Mouse (Mus musculus) E14TG2a.4 (cell line): ENCODE results near the gene Ephb4.

ENCODE experiments used
- H3K27me3 ChIP-seq: 2 replicates; pipeline ENCODE4 v1.6.1; 2014; ENCODE audit warnings: low read length, control low read depth; ENCODE audit not compliant: insufficient read depth
- H3K36me3 ChIP-seq: 2 replicates; pipeline ENCODE4 v1.6.1; 2014; ENCODE audit warnings: low read length, control low read depth; ENCODE audit not compliant: insufficient read depth
- H3K4me1 ChIP-seq: replicated peaks from 2 replicates; pipeline ENCODE4 v1.6.1; 2014; ENCODE audit warnings: low read depth, low read length, control low read depth
- H3K4me3 ChIP-seq: replicated peaks from 2 replicates; pipeline ENCODE4 v1.5.1; 2014; ENCODE audit warnings: mild to moderate bottlenecking, low read length
- H3K9me3 ChIP-seq: 2 replicates; pipeline ENCODE4 v1.6.1; 2014; ENCODE audit warnings: low read length, control low read depth
- CTCF ChIP-seq: conservative IDR thresholded peaks from 2 replicates; pipeline ENCODE4 v1.5.1; 2014; ENCODE audit warnings: low read length
- NANOG ChIP-seq: IDR thresholded peaks from 2 replicates; pipeline ENCODE4 v1.6.1; 2014; ENCODE audit warnings: borderline replicate concordance, low read length, mixed read lengths
- POU5F1 ChIP-seq: IDR thresholded peaks from 2 replicates; pipeline ENCODE4 v1.6.1; 2014; ENCODE audit warnings: low read length, borderline replicate concordance

The Ephb4 gene

GRCm38 (mm10) chr5:137383441-137383840 is 33.5 kb downstream of the Ephb4 start:
- Histone ChIP-seq H3K9me3 (no peaks in the 10 kb centered on the region), H3K4me3 (0 out of 2 replicates have a peak overlapping the region, but pooled peaks have one; percentile 26), H3K27me3 (peaks cover 5% of the 10 kb centered on the region; the same call in 1 of the 2 replicates), H3K36me3 (no peaks in the 10 kb centered on the region), H3K4me1 (peaks cover 28% of the 10 kb centered on the region)
- TF ChIP-seq CTCF (no peak), POU5F1 (no peak), NANOG (no peak)

GRCm38 (mm10) chr5:137386712-137387111 is 36.8 kb downstream of the Ephb4 start:
- Histone ChIP-seq H3K27me3 (peaks cover 19% of the 10 kb centered on the region), H3K4me1 (peaks cover 16% of the 10 kb centered on the region)
- TF ChIP-seq CTCF (no peak), POU5F1 (no peak)

GRCm38 (mm10) chr5:137391641-137392040 is 41.7 kb downstream of the Ephb4 start:
- no peak for TF ChIP-seq POU5F1
- TF ChIP-seq NANOG: no peak
- no peak for TF ChIP-seq CTCF
- H3K36me3 ChIP-seq: no peaks in the 10 kb centered on the region
- H3K4me3 ChIP-seq: no peak overlapping the region
- peaks cover 22% of the 10 kb centered on the region for H3K27me3 ChIP-seq
- H3K4me1 ChIP-seq: peaks cover 33% of the 10 kb centered on the region
- H3K9me3 ChIP-seq: no peaks in the 10 kb centered on the region

More at GRCm38 (mm10) chr5:137386712-137387111, 36.8 kb downstream of the Ephb4 start:
- Histone ChIP-seq H3K4me3 (no peak overlapping the region), H3K9me3 (no peaks in the 10 kb centered on the region), H3K36me3 (no peaks in the 10 kb centered on the region)

- H3K4me1 ChIP-seq: peaks cover 37% of the 10 kb centered on the region
- H3K36me3 ChIP-seq: no peaks in the 10 kb centered on the region
- peaks cover 22% of the 10 kb centered on the region for H3K27me3 ChIP-seq
- TF ChIP-seq CTCF (no peak), NANOG (no peak; the same call in 1 of the 2 replicates), POU5F1 (no peak)
- peak overlapping the region; percentile 30; the same call in 1 of the 2 replicates for H3K4me3 ChIP-seq
- no peaks in the 10 kb centered on the region for H3K9me3 ChIP-seq
Observed at GRCm38 (mm10) chr5:137394456-137394855, 44.5 kb downstream of the Ephb4 start.

DNA sequence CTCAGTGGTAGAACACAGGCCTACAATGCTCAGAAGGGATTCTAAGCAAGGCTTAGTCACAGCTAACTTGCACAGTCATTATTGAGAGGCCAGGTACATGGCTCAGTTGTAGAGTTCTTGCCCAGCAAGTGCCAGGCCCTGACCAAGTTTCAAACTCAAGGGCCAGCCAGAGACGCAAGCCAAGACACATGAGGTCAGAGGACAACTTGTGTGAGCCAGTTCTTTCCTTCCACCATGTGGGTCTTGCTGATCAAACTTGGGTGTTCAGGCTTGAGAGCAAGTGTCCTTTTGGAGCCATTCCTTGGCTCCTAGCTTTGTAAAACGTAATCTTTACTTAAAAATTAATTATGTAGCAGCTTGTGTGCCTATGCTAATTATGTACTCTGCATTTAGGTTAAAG is 54.2 kb downstream of the Ephb4 start:
- no peaks in the 10 kb centered on the region for H3K9me3 ChIP-seq
- no peak for TF ChIP-seq POU5F1
- TF ChIP-seq CTCF: no peak
- TF ChIP-seq NANOG: no peak
- no peaks in the 10 kb centered on the region for H3K36me3 ChIP-seq
- 0 out of 2 replicates have a peak, but pooled peaks cover 2% of the 10 kb centered on the region for H3K27me3 ChIP-seq
- H3K4me1 ChIP-seq: peaks cover 64% of the 10 kb centered on the region
- no peak overlapping the region for H3K4me3 ChIP-seq

GRCm38 (mm10) chr5:137409451-137409850 is 59.5 kb downstream of the Ephb4 start:
- H3K4me1 ChIP-seq: peaks cover 36% of the 10 kb centered on the region
- TF ChIP-seq NANOG (no peak), POU5F1 (no peak), CTCF (no peak)
- H3K4me3 ChIP-seq: no peak overlapping the region
- H3K9me3 ChIP-seq: no peaks in the 10 kb centered on the region
- no peaks in the 10 kb centered on the region for H3K36me3 ChIP-seq
- H3K27me3 ChIP-seq: 0 out of 2 replicates have a peak, but pooled peaks cover 2% of the 10 kb centered on the region

- TF ChIP-seq CTCF: no peak
- TF ChIP-seq POU5F1: no peak
- TF ChIP-seq NANOG: no peak
- Histone ChIP-seq H3K9me3 (no peaks in the 10 kb centered on the region), H3K4me1 (peaks cover 35% of the 10 kb centered on the region), H3K36me3 (no peaks in the 10 kb centered on the region), H3K27me3 (0 out of 2 replicates have a peak, but pooled peaks cover 2% of the 10 kb centered on the region), H3K4me3 (no peak overlapping the region)
Observed at GRCm38 (mm10) chr5:137410066-137410465, 60.2 kb downstream of the Ephb4 start.

- H3K36me3 ChIP-seq: no peaks in the 10 kb centered on the region
Observed at GRCm38 (mm10) chr5:137410549-137410948, 60.6 kb downstream of the Ephb4 start.

DNA sequence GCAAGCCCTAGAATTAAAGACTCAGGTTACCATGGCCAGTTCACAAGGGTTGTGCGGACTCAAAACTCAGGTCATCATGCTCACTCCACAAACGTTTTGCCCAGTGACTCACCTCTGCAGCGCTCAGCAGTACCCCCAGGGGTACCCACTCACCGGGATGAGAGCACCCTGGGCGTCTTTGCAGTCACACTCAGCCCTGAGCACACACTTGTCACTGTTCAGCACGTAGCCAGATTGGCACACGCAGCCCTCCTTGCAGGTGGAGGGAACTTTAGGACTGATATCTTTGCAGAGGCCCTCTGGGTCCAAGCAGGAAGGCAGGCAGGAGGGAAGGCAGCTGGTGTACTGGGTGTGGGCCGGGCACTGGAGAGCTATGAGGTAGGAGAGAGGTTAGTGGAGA is 61.3 kb downstream of the Ephb4 start:
- TF ChIP-seq CTCF: no peak
- no peak for TF ChIP-seq POU5F1
- Histone ChIP-seq H3K27me3 (no peaks in the 10 kb centered on the region), H3K36me3 (no peaks in the 10 kb centered on the region), H3K9me3 (no peaks in the 10 kb centered on the region), H3K4me1 (peaks cover 32% of the 10 kb centered on the region), H3K4me3 (no peak overlapping the region)

More at GRCm38 (mm10) chr5:137410549-137410948, 60.6 kb downstream of the Ephb4 start:
- no peak overlapping the region for H3K4me3 ChIP-seq
- no peaks in the 10 kb centered on the region for H3K9me3 ChIP-seq
- 0 out of 2 replicates have a peak, but pooled peaks cover 2% of the 10 kb centered on the region for H3K27me3 ChIP-seq
- TF ChIP-seq CTCF (no peak), NANOG (no peak), POU5F1 (no peak)
- peaks cover 35% of the 10 kb centered on the region for H3K4me1 ChIP-seq
